Mouse (Mus musculus) MEL (cell line): ENCODE measurements around the gene 1700029J07Rik. TPM values are rescaled to one million over a fixed set of nuclear protein-coding genes. Genes with fewer than 3 reads are reported as not detected.
A peak's percentile ranks its signal among the peaks of the same experiment; 100 is the strongest.

ENCODE experiments used
- DNase-seq: peaks from one replicate; pipeline ENCODE4 v3.0.0; 2011; ENCODE audit warnings: low read depth, low spot score
- H3K27ac ChIP-seq: 2 replicates; pipeline ENCODE4 v1.5.1; 2012; ENCODE audit warnings: low read depth, mild to moderate bottlenecking, control low read depth, low read length, moderate library complexity; ENCODE audit not compliant: control insufficient read depth
- H3K27me3 ChIP-seq, 2 experiments: fragments of 150-350 bp in 1 of 2; sonication (generic) in 1 of 2; 2 replicates each; pipeline ENCODE4 v1.6.1; 2012; ENCODE audit warnings: low read length in 2 of 2, mild to moderate bottlenecking in 2 of 2, improper control_type of control experiment in 1 of 2, moderate library complexity in 1 of 2; ENCODE audit not compliant: insufficient read depth in 2 of 2, control insufficient read depth in 1 of 2
- H3K36me3 ChIP-seq, 2 experiments: 2 replicates each; pipeline ENCODE4 v1.6.1; 2012 to 2014; ENCODE audit warnings: low read length in 2 of 2, improper control_type of control experiment in 1 of 2, inconsistent platforms in 1 of 2, mild to moderate bottlenecking in 1 of 2; ENCODE audit not compliant: insufficient read depth in 2 of 2, control insufficient read depth in 1 of 2
- H3K4me1 ChIP-seq, 2 experiments: fragments of 150-350 bp in 1 of 2; sonication (generic) in 1 of 2; 2 replicates each; pipeline ENCODE4 v1.6.1; 2012; ENCODE audit warnings: low read length in 2 of 2, improper control_type of control experiment in 1 of 2, mild to moderate bottlenecking in 1 of 2; ENCODE audit not compliant: insufficient read depth in 2 of 2, control insufficient read depth in 1 of 2
- H3K4me3 ChIP-seq, 2 experiments: fragments of 150-350 bp in 1 of 2; sonication (generic) in 1 of 2; 2 replicates each; pipeline ENCODE4 v1.5.1; 2012; ENCODE audit warnings: low read depth in 2 of 2, low read length in 2 of 2, mild to moderate bottlenecking in 2 of 2, moderate library complexity in 2 of 2, control low read depth in 1 of 2, improper control_type of control experiment in 1 of 2; ENCODE audit not compliant: control insufficient read depth in 1 of 2, insufficient read depth in 1 of 2
- H3K79me2 ChIP-seq: 2 replicates; pipeline ENCODE4 v1.6.1; 2012; ENCODE audit warnings: mild to moderate bottlenecking, low read length, moderate library complexity; ENCODE audit not compliant: control insufficient read depth, poor library complexity, insufficient read depth
- H3K9ac ChIP-seq: 2 replicates; pipeline ENCODE4 v1.6.1; 2012; ENCODE audit warnings: low read depth, mild to moderate bottlenecking, control low read depth, low read length, moderate library complexity; ENCODE audit not compliant: control insufficient read depth, poor library complexity, severe bottlenecking
- H3K9me3 ChIP-seq: fragments of 150-350 bp; sonication (generic); replicated peaks from 2 replicates; pipeline ENCODE4 v1.6.1; 2012; ENCODE audit warnings: mild to moderate bottlenecking, low read length, improper control_type of control experiment, moderate library complexity; ENCODE audit not compliant: insufficient read depth
- BHLHE40 ChIP-seq: IDR thresholded peaks from 2 replicates; pipeline ENCODE4 v1.6.1; 2012; ENCODE audit warnings: low read depth, mild to moderate bottlenecking, inconsistent platforms, low read length, improper control_type of control experiment, borderline replicate concordance
- CHD1 ChIP-seq: IDR thresholded peaks from 2 replicates; pipeline ENCODE4 v1.6.1; 2012; ENCODE audit warnings: low read depth, mild to moderate bottlenecking, inconsistent platforms, low read length, improper control_type of control experiment
- CTCF ChIP-seq, 3 experiments: IDR thresholded peaks in 2 of 3; conservative IDR thresholded peaks in 1 of 3; 2 replicates each; pipeline ENCODE4 v1.5.1; 2011 to 2012; ENCODE audit warnings: low read length in 3 of 3, low read depth in 2 of 3, mild to moderate bottlenecking in 2 of 3, improper control_type of control experiment in 1 of 3, inconsistent platforms in 1 of 3, mixed read lengths in 1 of 3, moderate library complexity in 1 of 3; ENCODE audit not compliant: control insufficient read depth in 1 of 3, insufficient read depth in 1 of 3, poor library complexity in 1 of 3, severe bottlenecking in 1 of 3
- E2F4 ChIP-seq: IDR thresholded peaks from 2 replicates; pipeline ENCODE4 v1.6.1; 2011; ENCODE audit warnings: low read depth, low read length, improper control_type of control experiment, borderline replicate concordance
- EP300 ChIP-seq, 2 experiments: IDR thresholded peaks; 2 replicates each; pipeline ENCODE4 v1.6.1; 2011; ENCODE audit warnings: improper control_type of control experiment in 2 of 2, low read length in 2 of 2, low read depth in 1 of 2, mild to moderate bottlenecking in 1 of 2
- ETS1 ChIP-seq: IDR thresholded peaks from 2 replicates; pipeline ENCODE4 v1.6.1; 2012; ENCODE audit warnings: low read depth, mild to moderate bottlenecking, inconsistent platforms, low read length, improper control_type of control experiment, moderate library complexity
- GABPA ChIP-seq: IDR thresholded peaks from 2 replicates; pipeline ENCODE4 v1.6.1; 2012; ENCODE audit warnings: low read depth, mild to moderate bottlenecking, inconsistent platforms, low read length, improper control_type of control experiment, moderate library complexity
- GATA1 ChIP-seq: IDR thresholded peaks from 2 replicates; pipeline ENCODE4 v1.6.1; 2011; ENCODE audit warnings: low read depth, low read length, improper control_type of control experiment
- JUND ChIP-seq: IDR thresholded peaks from 2 replicates; pipeline ENCODE4 v1.6.1; 2011; ENCODE audit warnings: low read depth, mild to moderate bottlenecking, improper control_type of control experiment, low read length
- KAT2A ChIP-seq: conservative IDR thresholded peaks from 2 replicates; pipeline ENCODE4 v1.6.1; 2012; ENCODE audit warnings: low read depth, low read length, improper control_type of control experiment, inconsistent platforms
- MAX ChIP-seq: IDR thresholded peaks from 2 replicates; pipeline ENCODE4 v1.6.1; 2011; ENCODE audit warnings: low read length, improper control_type of control experiment
- MEF2A ChIP-seq: IDR thresholded peaks from 2 replicates; pipeline ENCODE4 v1.6.1; 2014; ENCODE audit warnings: low read depth, mild to moderate bottlenecking, inconsistent platforms, low read length, improper control_type of control experiment; ENCODE audit not compliant: poor library complexity, insufficient replicate concordance, severe bottlenecking; ENCODE audit errors: extremely low read depth
- MYC ChIP-seq: IDR thresholded peaks from 2 replicates; pipeline ENCODE4 v1.6.1; 2011; ENCODE audit warnings: low read depth, mild to moderate bottlenecking, low read length, improper control_type of control experiment, moderate library complexity
- NELFE ChIP-seq: IDR thresholded peaks from 2 replicates; pipeline ENCODE4 v1.6.1; 2011; ENCODE audit warnings: low read depth, low read length, improper control_type of control experiment
- POLR2A ChIP-seq, 2 experiments: IDR thresholded peaks; 2 replicates each; pipeline ENCODE4 v1.6.1; 2011 to 2012; ENCODE audit warnings: low read length in 2 of 2, mild to moderate bottlenecking in 2 of 2, control low read depth in 1 of 2, improper control_type of control experiment in 1 of 2, low read depth in 1 of 2, moderate library complexity in 1 of 2; ENCODE audit not compliant: control insufficient read depth in 1 of 2, insufficient read depth in 1 of 2, poor library complexity in 1 of 2
- POLR2AphosphoS2 ChIP-seq: IDR thresholded peaks from 2 replicates; pipeline ENCODE4 v1.6.1; 2011; ENCODE audit warnings: low read length, improper control_type of control experiment
- POLR2AphosphoS5 ChIP-seq: IDR thresholded peaks from 2 replicates; pipeline ENCODE4 v1.6.1; 2012; ENCODE audit warnings: low read depth, borderline replicate concordance, mild to moderate bottlenecking, inconsistent platforms, low read length, moderate library complexity, mixed read lengths
- RAD21 ChIP-seq: IDR thresholded peaks from 2 replicates; pipeline ENCODE4 v1.6.1; 2011; ENCODE audit warnings: mild to moderate bottlenecking, low read depth, low read length, improper control_type of control experiment
- RCOR1 ChIP-seq: IDR thresholded peaks from 2 replicates; pipeline ENCODE4 v1.6.1; 2012; ENCODE audit warnings: low read depth, mild to moderate bottlenecking, inconsistent platforms, low read length, improper control_type of control experiment
- SMC3 ChIP-seq: IDR thresholded peaks from 2 replicates; pipeline ENCODE4 v1.6.1; 2011; ENCODE audit warnings: low read depth, low read length, improper control_type of control experiment
- TAL1 ChIP-seq: IDR thresholded peaks from 2 replicates; pipeline ENCODE4 v1.6.1; 2012; ENCODE audit warnings: mild to moderate bottlenecking, inconsistent platforms, low read length, moderate library complexity, mixed read lengths
- USF2 ChIP-seq, 2 experiments: IDR thresholded peaks; 2 replicates each; pipeline ENCODE4 v1.6.1; 2011 to 2012; ENCODE audit warnings: improper control_type of control experiment in 2 of 2, low read length in 2 of 2, borderline replicate concordance in 1 of 2, inconsistent platforms in 1 of 2, low read depth in 1 of 2, mild to moderate bottlenecking in 1 of 2; ENCODE audit not compliant: insufficient read depth in 1 of 2
- ZC3H11A ChIP-seq: IDR thresholded peaks from 2 replicates; pipeline ENCODE4 v1.6.1; 2012; ENCODE audit warnings: low read depth, mild to moderate bottlenecking, inconsistent platforms, low read length, improper control_type of control experiment
- ZKSCAN1 ChIP-seq: IDR thresholded peaks from 2 replicates; pipeline ENCODE4 v1.6.1; 2012; ENCODE audit warnings: low read depth, mild to moderate bottlenecking, inconsistent platforms, low read length, improper control_type of control experiment, moderate library complexity
- ZMIZ1 ChIP-seq: IDR thresholded peaks from 2 replicates; pipeline ENCODE4 v1.6.1; 2012; ENCODE audit warnings: low read depth, mild to moderate bottlenecking, inconsistent platforms, low read length, improper control_type of control experiment, moderate library complexity
- ZNF384 ChIP-seq: IDR thresholded peaks from 2 replicates; pipeline ENCODE4 v1.6.1; 2012; ENCODE audit warnings: low read depth, mild to moderate bottlenecking, inconsistent platforms, low read length, improper control_type of control experiment
- polyA plus RNA-seq, 2 experiments: library from polyadenylated mRNA; stranded (reverse) in 1 of 2; unstranded in 1 of 2; fragments of >175 nt in 1 of 2; fragments of >200 nt in 1 of 2; gene quantifications; 2 replicates each; pipeline versions ENCODE4 v1.2.1 to v1.2.4; 2012; ENCODE audit warnings: low replicate concordance in 2 of 2, low read depth in 1 of 2; ENCODE audit not compliant: insufficient read length in 2 of 2, insufficient read depth in 1 of 2, missing spikeins in 1 of 2
- total RNA-seq: library from RNA; depleted of rRNA; stranded (reverse); fragments of 300-350 nt; gene quantifications from 2 replicates; pipeline ENCODE4 v1.2.3, GENCODE M21; 2012

Gene 1700029J07Rik
- total and polyA plus RNA-seq, 3 experiments: 0.81 to 1.5 TPM; not detected in 1

GRCm38 (mm10) chr8:45934582-45935014 is 40.5 kb downstream of the 1700029J07Rik start, which contains the start of gene Ccdc110:
Gene Ccdc110, plus strand, starts transcription at chr8:45934619.
- Histone ChIP-seq H3K27ac (no peak within 1 kb of the TSS), H3K27me3 (peaks cover 0 to 2% of the 10 kb centered on the region in 2 experiments; a peak in 1 of 4 replicates), H3K36me3 (no peaks in the 10 kb centered on the region), H3K4me3 (no peak within 1 kb of the TSS), H3K9me3 (no peaks in the 10 kb centered on the region), H3K4me1 (no peaks in the 10 kb centered on the region), H3K9ac (no peak within 1 kb of the TSS), H3K79me2 (no peaks in the 10 kb centered on the region)
- TF ChIP-seq POLR2AphosphoS2 (no peak), RAD21 (peak; percentile 84), GATA1 (no peak), ZC3H11A (peak; percentile 74), TAL1 (no peak), ZKSCAN1 (no peak), E2F4 (no peak), SMC3 (peak; percentile 90), CTCF (IDR thresholded peaks at IDR 0.05 in 2 of 3, conservative IDR thresholded peaks at IDR 0.05 in 1 of 3; ENCODE audit: control insufficient read depth in 1 of 3, insufficient read depth in 1 of 3, low read depth in 2 of 3, low read length in 3 of 3, poor library complexity in 1 of 3, severe bottlenecking in 1 of 3) (peak; percentile 88 to 100 (median 98))
- DNase-seq: peak; percentile 71

- no peaks in the 10 kb centered on the region for H3K36me3 ChIP-seq
- no peaks in the 10 kb centered on the region for H3K4me1 ChIP-seq
- no peaks in the 10 kb centered on the region for H3K9me3 ChIP-seq
- H3K27ac ChIP-seq: no peak overlapping the region
- no peak for DNase-seq
- TF ChIP-seq POLR2A (IDR thresholded peaks at IDR 0.05; ENCODE audit: control insufficient read depth in 1 of 2, insufficient read depth in 1 of 2, low read depth in 1 of 2, low read length in 2 of 2, poor library complexity in 1 of 2): no peak
- TF ChIP-seq USF2 (IDR thresholded peaks at IDR 0.05; ENCODE audit: borderline replicate concordance in 1 of 2, insufficient read depth in 1 of 2, low read depth in 1 of 2, low read length in 2 of 2): no peak
- no peak for TF ChIP-seq KAT2A
- no peak for TF ChIP-seq BHLHE40
- no peak for TF ChIP-seq POLR2AphosphoS5
- no peak for TF ChIP-seq ZMIZ1
- TF ChIP-seq GABPA: no peak
- TF ChIP-seq MYC: no peak
- TF ChIP-seq RAD21: no peak
- TF ChIP-seq ETS1: no peak
- no peak for TF ChIP-seq NELFE
- TF ChIP-seq EP300 (IDR thresholded peaks at IDR 0.05; ENCODE audit: low read depth in 1 of 2, low read length in 2 of 2): no peak
- TF ChIP-seq POLR2AphosphoS2: no peak
- no peak for TF ChIP-seq MAX
- TF ChIP-seq ZNF384: no peak
- TF ChIP-seq CHD1: no peak
- no peak for TF ChIP-seq RCOR1
- TF ChIP-seq JUND: no peak
- no peak for TF ChIP-seq MEF2A
- no peaks in the 10 kb centered on the region for H3K27me3 ChIP-seq
- no peaks in the 10 kb centered on the region for H3K79me2 ChIP-seq
- H3K4me3 ChIP-seq: no peak overlapping the region
- no peak overlapping the region for H3K9ac ChIP-seq
Observed at GRCm38 (mm10) chr8:45922116-45922515, 52.9 kb downstream of the 1700029J07Rik start.
